Mouse (Mus musculus) testis, adult 2 months (tissue): Measurements from ENCODE around the gene Chd2.

Experiments
- CTCF ChIP-seq: fragments of 200-500 bp; IDR thresholded peaks from 2 replicates; pipeline ENCODE4 v1.5.1; 2012; ENCODE audit warnings: low read depth, mild to moderate bottlenecking, inconsistent platforms, low read length, moderate library complexity; ENCODE audit not compliant: control insufficient read depth, insufficient read depth, insufficient replicate concordance
- POLR2A ChIP-seq: fragments of 200-500 bp; IDR thresholded peaks from 2 replicates; pipeline ENCODE4 v1.6.1; 2012; ENCODE audit warnings: low read depth, mild to moderate bottlenecking, inconsistent platforms, low read length, moderate library complexity; ENCODE audit not compliant: control insufficient read depth

GRCm38 (mm10) chr7:73538424-73539079 is 3.1 kb downstream of the Chd2 start:
- no peak for TF ChIP-seq POLR2A
- TF ChIP-seq CTCF: no peak
